Mouse (Mus musculus): ENCODE results near the gene Creld1.

DNA sequence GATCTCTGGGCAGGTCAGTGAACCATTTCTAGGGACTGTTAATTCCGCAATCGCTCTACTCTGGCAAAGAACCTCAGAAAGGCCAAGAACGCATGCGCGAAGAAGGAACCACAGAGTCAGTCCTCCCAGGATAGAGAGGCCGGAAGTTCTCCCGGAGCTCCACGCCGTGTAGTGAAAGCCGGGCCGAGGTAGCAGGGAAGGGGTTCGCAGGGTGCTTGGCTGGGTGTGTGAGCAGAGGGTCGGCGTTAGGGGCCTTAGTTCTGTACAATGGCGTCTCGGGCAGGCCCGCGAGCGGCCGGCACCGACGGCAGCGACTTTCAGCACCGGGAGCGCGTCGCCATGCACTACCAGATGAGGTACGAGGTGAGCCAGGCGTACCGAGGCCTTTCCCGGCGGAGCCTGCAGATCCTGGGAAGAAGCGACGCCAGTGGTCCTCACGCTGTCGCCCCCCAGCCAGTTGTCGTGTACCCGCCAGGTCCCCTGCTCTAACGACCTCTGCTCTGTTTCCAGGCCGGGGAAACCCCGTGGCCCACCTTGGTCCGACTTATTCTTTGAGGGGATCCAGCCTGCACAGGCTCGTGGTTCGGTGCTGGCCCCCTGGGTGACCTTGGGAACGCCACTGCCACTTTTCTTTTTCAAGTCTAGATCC, 40.5 kb upstream of the Creld1 start, which contains the start of gene Jagn1:
- TF ChIP-seq CTCF (IDR thresholded peaks at IDR 0.05; ENCODE audit: borderline replicate concordance, insufficient read depth, low read length): no peak
- peak; percentile 75 for TF ChIP-seq POLR2A (IDR thresholded peaks at IDR 0.05; ENCODE audit: low read depth, low read length)
